Mouse (Mus musculus) liver, postnatal 0 days (tissue): ENCODE measurements at regions not wholly inside any gene's neighbourhood (a gene's known extent, or its start where the extent isn't known, plus 50 kb on each side); places are given as distances from the start of the nearest gene placed in this dataset.

Source experiments
- ATAC-seq: fragments of 200-750 bp; cut with Nextera tagmentation; 2 replicates; pipeline ENCODE4 v1.8.0; 2017; ENCODE audit warnings: mild to moderate bottlenecking, moderate library complexity
- DNase-seq: peaks from one replicate; pipeline ENCODE4 v3.0.0-alpha.2; 2016
- H3K27ac ChIP-seq: fragments of 300-500 bp; sonication (generic); 2 replicates; pipeline ENCODE4 v1.5.1; 2014; ENCODE audit warnings: antibody characterized with exemption, moderate library complexity, mild to moderate bottlenecking, low read depth
- H3K27me3 ChIP-seq: fragments of 300-500 bp; sonication (generic); 2 replicates; pipeline ENCODE4 v1.6.1; 2014; ENCODE audit warnings: low read length, control low read depth, mixed read lengths; ENCODE audit not compliant: insufficient read depth
- H3K36me3 ChIP-seq: fragments of 300-500 bp; sonication (generic); replicated peaks from 2 replicates; pipeline ENCODE4 v1.6.1; 2014; ENCODE audit warnings: mild to moderate bottlenecking, control low read depth, low read length, moderate library complexity, mixed read lengths; ENCODE audit not compliant: insufficient read depth
- H3K4me1 ChIP-seq: fragments of 300-500 bp; sonication (generic); 2 replicates; pipeline ENCODE4 v1.6.1; 2014; ENCODE audit warnings: antibody characterized with exemption, mild to moderate bottlenecking, control low read depth; ENCODE audit not compliant: insufficient read depth
- H3K4me2 ChIP-seq: fragments of 300-500 bp; sonication (generic); 2 replicates; pipeline ENCODE4 v1.6.1; 2014; ENCODE audit warnings: low read depth, mild to moderate bottlenecking, low read length, moderate library complexity, mixed read lengths
- H3K4me3 ChIP-seq: fragments of 300-500 bp; sonication (generic); 2 replicates; pipeline ENCODE4 v1.5.1; 2014; ENCODE audit warnings: low read depth, low read length
- H3K9ac ChIP-seq: fragments of 300-500 bp; sonication (generic); replicated peaks from 2 replicates; pipeline ENCODE4 v1.6.1; 2014; ENCODE audit warnings: mild to moderate bottlenecking, moderate library complexity
- H3K9me3 ChIP-seq: fragments of 300-500 bp; sonication (generic); 2 replicates; pipeline ENCODE4 v1.6.1; 2016; ENCODE audit warnings: mild to moderate bottlenecking, control low read depth, low read length, mixed read lengths
- CTCF ChIP-seq: sonication (generic); IDR thresholded peaks from 2 replicates; pipeline ENCODE4 v1.5.1; 2016; ENCODE audit warnings: antibody characterized with exemption, low read depth
- EP300 ChIP-seq: IDR thresholded peaks from 2 replicates; pipeline ENCODE4 v1.6.1; 2016; ENCODE audit warnings: antibody characterized with exemption, low read depth, mild to moderate bottlenecking
- whole genome bisulfite sequencing: fragments of 180-500 bp; shearing (Covaris S2); extraction: QIAGEN DNeasy Blood & Tissue Kit; methylation state at CpG from one replicate; pipeline ENCODE4 v1.1.7; 2014; ENCODE audit not compliant: insufficient replicate concordance; 5-methylcytosine and 5-hydroxymethylcytosine counted together

DNA sequence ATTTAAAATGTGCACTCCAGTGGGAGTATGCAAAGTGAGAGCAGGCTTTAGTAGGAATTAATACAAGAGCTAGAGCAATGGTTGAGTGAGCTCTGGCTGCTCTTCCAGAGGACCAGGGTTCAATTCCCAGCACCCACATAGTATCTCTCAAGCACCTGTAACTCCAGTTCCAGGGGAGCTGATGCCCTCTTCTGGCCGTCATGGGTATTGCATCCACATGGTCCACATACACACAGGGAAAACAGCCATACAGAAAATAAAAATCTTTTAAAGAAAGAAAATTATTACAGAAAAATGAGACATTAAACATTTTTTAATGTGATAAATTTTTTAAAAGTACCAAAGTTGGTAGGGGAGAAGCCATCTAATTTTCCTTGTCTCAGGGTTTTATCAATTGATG, 196.3 kb downstream of the Cdc5l start:
- WGBS: 72% methylated on average over 1 of the region's 1 CpGs
- DNase-seq (no peak), ATAC-seq (no peak)
- Histone ChIP-seq H3K9me3 (peaks cover 3% of the 10 kb centered on the region; the same call in 1 of the 2 replicates), H3K27me3 (no peaks in the 10 kb centered on the region), H3K4me1 (no peaks in the 10 kb centered on the region), H3K36me3 (no peaks in the 10 kb centered on the region), H3K4me2 (no peak overlapping the region), H3K27ac (no peak overlapping the region), H3K9ac (no peak overlapping the region), H3K4me3 (no peak overlapping the region)
- peak; percentile 47 for TF ChIP-seq CTCF
- no peak for TF ChIP-seq EP300

DNA sequence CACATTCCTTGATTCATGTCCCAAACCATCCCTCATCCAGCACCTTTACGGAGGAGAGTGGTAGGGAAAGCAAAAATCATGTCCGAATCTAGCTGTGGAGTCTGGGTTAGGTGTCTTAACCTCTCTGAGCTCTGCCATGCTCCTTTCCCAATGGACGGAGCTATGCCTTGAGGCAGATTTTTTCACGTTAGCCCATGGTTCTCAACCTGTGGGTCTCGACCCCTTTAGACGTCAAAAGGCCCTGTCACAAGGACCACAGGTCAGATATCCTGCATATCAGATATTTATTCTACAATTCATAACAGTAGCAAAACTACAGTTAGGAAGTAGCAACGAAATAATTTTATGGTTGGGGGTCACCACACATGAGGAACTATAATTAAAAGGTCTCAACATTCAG, 198.1 kb downstream of the Cdc5l start:
- H3K27me3 ChIP-seq: no peaks in the 10 kb centered on the region
- TF ChIP-seq CTCF (no peak), EP300 (no peak)
- H3K4me1 ChIP-seq: no peaks in the 10 kb centered on the region
- no peak overlapping the region for H3K4me2 ChIP-seq
- 80% methylated on average over 7 of the region's 7 CpGs for WGBS
- no peak overlapping the region for H3K27ac ChIP-seq
- no peak overlapping the region for H3K9ac ChIP-seq
- H3K36me3 ChIP-seq: no peaks in the 10 kb centered on the region
- peaks cover 3% of the 10 kb centered on the region; the same call in 1 of the 2 replicates for H3K9me3 ChIP-seq
- DNase-seq (no peak), ATAC-seq (no peak)
- H3K4me3 ChIP-seq: no peak overlapping the region

DNA sequence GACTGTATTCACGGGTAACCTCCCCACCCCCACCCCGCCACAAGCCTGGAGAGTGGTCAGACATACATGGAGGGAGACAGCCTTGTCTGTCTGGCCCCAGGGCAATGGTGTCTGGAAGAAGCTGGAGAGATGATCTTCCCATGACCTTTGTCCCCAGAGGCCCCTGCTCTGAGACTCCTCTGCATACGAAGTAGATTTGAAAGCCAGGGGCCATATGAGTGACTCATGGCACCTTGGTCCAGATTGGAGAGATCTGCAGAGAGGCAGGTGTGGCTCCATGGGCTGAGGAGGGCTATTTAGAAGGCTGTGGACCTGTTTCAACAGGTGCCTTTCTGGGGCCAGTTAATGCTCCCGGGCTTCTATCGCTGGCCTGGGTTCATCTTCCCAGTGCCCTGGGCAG, 200.7 kb downstream of the Cdc5l start:
- no peak for DNase-seq
- Histone ChIP-seq H3K4me1 (no peaks in the 10 kb centered on the region), H3K27ac (no peak overlapping the region), H3K36me3 (no peaks in the 10 kb centered on the region), H3K27me3 (no peaks in the 10 kb centered on the region), H3K9ac (no peak overlapping the region), H3K9me3 (peaks cover 3% of the 10 kb centered on the region; the same call in 1 of the 2 replicates), H3K4me2 (no peak overlapping the region), H3K4me3 (no peak overlapping the region)
- TF ChIP-seq CTCF (no peak), EP300 (no peak)
- ATAC-seq: no peak
- 66% methylated on average over 5 of the region's 5 CpGs for WGBS

DNA sequence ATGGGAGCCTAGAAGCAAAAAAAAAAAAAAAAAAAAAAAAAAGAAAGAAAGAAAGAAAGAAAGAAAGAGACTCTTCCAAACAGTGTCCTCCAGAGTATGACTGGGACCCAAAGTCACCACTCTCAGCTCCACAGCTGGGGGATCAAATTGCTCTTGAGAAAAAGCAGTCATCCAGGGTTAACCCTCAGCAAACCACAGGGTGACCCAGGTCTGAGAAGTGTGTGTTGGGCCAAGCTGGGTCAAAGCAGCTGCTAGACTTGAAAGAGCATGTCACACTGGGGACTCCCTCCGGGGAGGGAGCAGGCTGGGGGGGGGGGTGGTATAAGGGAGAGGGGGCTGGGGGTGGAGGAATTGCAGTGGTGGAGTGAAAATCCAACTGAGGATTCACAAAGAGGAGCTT, 206.3 kb downstream of the Cdc5l start:
- no peak for TF ChIP-seq EP300
- TF ChIP-seq CTCF: no peak
- no peak overlapping the region for H3K27ac ChIP-seq
- H3K9me3 ChIP-seq: no peaks in the 10 kb centered on the region
- no peak overlapping the region for H3K9ac ChIP-seq
- DNase-seq: no peak
- no peak for ATAC-seq
- no peaks in the 10 kb centered on the region for H3K4me1 ChIP-seq
- no peaks in the 10 kb centered on the region for H3K27me3 ChIP-seq
- H3K4me2 ChIP-seq: no peak overlapping the region
- 25% methylated on average over 1 of the region's 1 CpGs for WGBS
- no peaks in the 10 kb centered on the region for H3K36me3 ChIP-seq
- H3K4me3 ChIP-seq: no peak overlapping the region

DNA sequence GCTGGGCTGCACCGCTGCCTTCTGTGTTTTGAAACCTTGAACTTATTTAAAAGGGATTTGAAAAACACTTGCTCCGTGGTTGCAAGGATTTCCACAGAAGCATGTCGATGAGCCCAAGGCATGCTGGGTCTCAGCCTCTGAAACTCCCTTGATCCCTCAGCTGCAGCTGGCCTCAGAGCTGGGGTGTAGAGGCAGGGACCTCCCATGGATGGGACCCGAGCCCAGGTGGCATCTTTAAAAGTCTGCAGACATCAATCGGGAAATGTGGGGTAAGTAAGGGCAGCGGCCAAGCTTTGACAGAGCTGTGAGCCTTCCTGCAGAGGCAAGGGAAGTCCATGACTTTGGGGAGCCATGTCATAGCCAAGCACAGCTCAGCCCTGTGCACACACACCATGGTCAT, 207.1 kb downstream of the Cdc5l start:
- Histone ChIP-seq H3K27ac (no peak overlapping the region), H3K4me3 (no peak overlapping the region), H3K9me3 (no peaks in the 10 kb centered on the region), H3K36me3 (no peaks in the 10 kb centered on the region), H3K4me1 (no peaks in the 10 kb centered on the region), H3K9ac (no peak overlapping the region), H3K27me3 (0 out of 2 replicates have a peak, but pooled peaks cover 3% of the 10 kb centered on the region), H3K4me2 (no peak overlapping the region)
- TF ChIP-seq CTCF: no peak
- no peak for TF ChIP-seq EP300
- DNase-seq (no peak), ATAC-seq (no peak)
- WGBS: 54% methylated on average over 6 of the region's 6 CpGs

DNA sequence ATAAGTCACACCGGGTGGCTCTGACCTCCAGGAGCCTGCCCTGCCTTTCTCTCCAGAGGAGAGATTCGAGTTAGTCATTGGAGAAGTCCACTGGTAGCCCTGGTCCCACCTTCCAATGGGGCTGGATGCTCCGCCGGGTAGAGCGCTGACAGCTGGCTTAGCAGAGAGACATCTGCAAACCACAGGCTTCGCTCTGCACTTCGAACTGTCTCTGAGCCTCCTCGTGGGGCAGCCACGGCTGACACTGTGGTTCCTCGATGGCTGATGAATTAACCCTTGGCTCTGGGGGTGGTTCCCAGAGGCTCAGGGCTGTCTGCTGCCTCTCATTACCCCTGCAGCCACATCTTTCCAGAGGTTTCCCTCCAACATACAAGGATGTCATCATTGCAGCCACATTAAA, 211.9 kb downstream of the Cdc5l start:
- no peak overlapping the region for H3K27ac ChIP-seq
- H3K9me3 ChIP-seq: no peaks in the 10 kb centered on the region
- no peaks in the 10 kb centered on the region for H3K36me3 ChIP-seq
- TF ChIP-seq CTCF (no peak), EP300 (no peak)
- no peak overlapping the region for H3K4me3 ChIP-seq
- no peak overlapping the region for H3K4me2 ChIP-seq
- DNase-seq (no peak), ATAC-seq (no peak)
- peaks cover 2% of the 10 kb centered on the region; the same call in 1 of the 2 replicates for H3K4me1 ChIP-seq
- 49% methylated on average over 10 of the region's 10 CpGs for WGBS
- H3K9ac ChIP-seq: no peak overlapping the region
- 0 out of 2 replicates have a peak, but pooled peaks cover 4% of the 10 kb centered on the region for H3K27me3 ChIP-seq

DNA sequence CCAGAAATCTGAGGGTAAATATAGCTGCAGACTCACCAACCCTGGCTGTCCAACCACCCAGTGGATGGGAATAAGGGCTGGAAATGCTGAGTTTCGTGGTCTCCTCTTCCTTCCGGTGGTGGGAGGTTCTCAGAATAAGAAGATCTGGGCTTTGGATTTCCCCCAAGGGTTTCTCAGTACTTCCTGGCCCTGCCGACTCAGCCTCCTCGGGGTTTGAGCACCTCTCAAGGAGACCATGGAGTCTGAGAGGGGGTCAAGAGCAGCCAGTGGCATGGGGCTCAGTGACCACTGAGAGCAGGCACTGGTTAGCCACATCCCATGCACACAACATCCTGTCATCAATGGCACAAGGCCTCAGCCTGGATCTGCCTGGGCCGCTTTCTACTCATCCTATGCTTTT, 216.4 kb downstream of the Cdc5l start:
- ATAC-seq: no peak
- 0 out of 2 replicates have a peak, but pooled peaks cover 6% of the 10 kb centered on the region for H3K27me3 ChIP-seq
- H3K9ac ChIP-seq: no peak overlapping the region
- no peak overlapping the region for H3K4me2 ChIP-seq
- H3K36me3 ChIP-seq: no peaks in the 10 kb centered on the region
- no peak for DNase-seq
- no peak overlapping the region for H3K4me3 ChIP-seq
- TF ChIP-seq CTCF: no peak
- no peak for TF ChIP-seq EP300
- H3K27ac ChIP-seq: no peak overlapping the region
- 56% methylated on average over 5 of the region's 5 CpGs for WGBS
- no peaks in the 10 kb centered on the region for H3K9me3 ChIP-seq
- H3K4me1 ChIP-seq: peaks cover 2% of the 10 kb centered on the region; the same call in 1 of the 2 replicates
